Mouse (Mus musculus) ES-CJ7 (cell line): Measurements from ENCODE around the gene Ccdc9.
A peak's percentile ranks its signal among the peaks of the same experiment; 100 is the strongest.
"Not testable (repeated sequence)": the region's sequence is repeated elsewhere in the genome, so short reads cannot be mapped to it uniquely, and the experiment has no call there.

ENCODE experiments used
- DNase-seq: peaks from one replicate; pipeline ENCODE4 v3.0.0; 2011; ENCODE audit warnings: low read depth, low spot score

Ccdc9 gene

GRCm38 (mm10) chr7:16271139-16271538, 15.5 kb downstream of the Ccdc9 start:
- no peak for DNase-seq

GRCm38 (mm10) chr7:16266593-16266992, 20.0 kb downstream of the Ccdc9 start:
- not testable (repeated sequence) for DNase-seq

- no peak for DNase-seq
These were observed 20.7 kb downstream of the Ccdc9 start for GRCm38 (mm10) chr7:16265856-16266255.

- DNase-seq, result no peak
These were observed 22.8 kb downstream of the Ccdc9 start for GRCm38 (mm10) chr7:16263843-16264242.

GRCm38 (mm10) chr7:16263015-16263787, 23.4 kb downstream of the Ccdc9 start:
- DNase-seq, result peak; percentile 86

- DNase-seq, result no peak
These were observed 25.5 kb downstream of the Ccdc9 start for GRCm38 (mm10) chr7:16261097-16261496.

GRCm38 (mm10) chr7:16259110-16259590, 27.4 kb downstream of the Ccdc9 start, which contains the start of gene C5ar1:
TSS of gene C5ar1 (minus strand) at chr7:16259540.
- no peak for DNase-seq

- no peak for DNase-seq
These were observed 28.8 kb downstream of the Ccdc9 start for GRCm38 (mm10) chr7:16257830-16258229.

GRCm38 (mm10) chr7:16255963-16256362, 30.6 kb downstream of the Ccdc9 start:
- DNase-seq, result not testable (repeated sequence)

- DNase-seq, result no peak
These were observed 32.4 kb downstream of the Ccdc9 start for GRCm38 (mm10) chr7:16254195-16254594.

- DNase-seq, result no peak
These were observed 35.9 kb downstream of the Ccdc9 start for GRCm38 (mm10) chr7:16250687-16251086.

GRCm38 (mm10) chr7:16245958-16246357, 40.6 kb downstream of the Ccdc9 start:
- DNase-seq, result no peak

GRCm38 (mm10) chr7:16244067-16244466, 42.5 kb downstream of the Ccdc9 start, which contains the start of gene C5ar2:
TSS of gene C5ar2 (minus strand) at chr7:16244154.
- DNase-seq, result no peak

GRCm38 (mm10) chr7:16242198-16242597, 44.4 kb downstream of the Ccdc9 start:
- no peak for DNase-seq

GRCm38 (mm10) chr7:16241787-16242186, 44.8 kb downstream of the Ccdc9 start:
- peak; percentile 62 for DNase-seq

GRCm38 (mm10) chr7:16240978-16241303, 45.7 kb downstream of the Ccdc9 start:
- DNase-seq, result no peak

GRCm38 (mm10) chr7:16240281-16240977, 46.2 kb downstream of the Ccdc9 start:
- no peak for DNase-seq

- DNase-seq, result no peak
These were observed 47.0 kb downstream of the Ccdc9 start for GRCm38 (mm10) chr7:16239554-16239997.

GRCm38 (mm10) chr7:16229869-16230268, 56.7 kb downstream of the Ccdc9 start:
- peak; percentile 66 for DNase-seq
